ENCODE assay signal across 21 mouse cellular contexts in genomic region chr5:149096284-149096683, GRCm38 (mm10).
"Had no signal": no experiment of that assay in that cellular context is flagged by ENCODE, and none has a peak within 500 bp of the region (broad histone marks: within the 10 kb centered on the region; RNA-seq: fewer than 3 reads in every experiment).

No protein-coding gene starts in this region.

- H3K27ac ChIP-seq: kidney, postnatal 0 days; layer of hippocampus, adult 2 months; limb, embryonic 10.5 days; limb, embryonic 13.5 days; macrophage; neural tube, embryonic 12.5 days; neural tube, embryonic 15.5 days; stomach, embryonic 15.5 days had no signal

- ATAC-seq: intestine, postnatal 0 days; lung, postnatal 0 days had no signal

- DNase-seq: kidney, adult 2 months; kidney, postnatal 25 days; layer of hippocampus, adult 9-11 months; lung, embryonic 14.5 days; midbrain, embryonic 14.5 days; right cerebral cortex, adult 18-20 months; right cerebral cortex, postnatal 14 days; spleen, adult 18-20 months; thymus, adult 18-20 months had no signal

- H3K9me3 ChIP-seq: limb, embryonic 10.5 days; limb, embryonic 13.5 days; neural tube, embryonic 12.5 days; neural tube, embryonic 15.5 days; stomach, embryonic 15.5 days had no signal

- H3K4me3 ChIP-seq: layer of hippocampus, adult 2 months; limb, embryonic 10.5 days; limb, embryonic 13.5 days; megakaryocyte, embryonic 14.5 days; neural tube, embryonic 12.5 days; neural tube, embryonic 15.5 days; stomach, embryonic 15.5 days had no signal

- H3K4me2 ChIP-seq: limb, embryonic 13.5 days; lung, embryonic 14.5 days; midbrain, embryonic 11.5 days; neural tube, embryonic 12.5 days; neural tube, embryonic 15.5 days; stomach, embryonic 15.5 days had no signal

- H3K36me3 ChIP-seq: limb, embryonic 10.5 days; limb, embryonic 13.5 days; neural tube, embryonic 12.5 days; neural tube, embryonic 15.5 days; stomach, embryonic 15.5 days had no signal

- H3K4me1 ChIP-seq: limb, embryonic 13.5 days; megakaryocyte, embryonic 14.5 days; neural tube, embryonic 15.5 days; stomach, embryonic 15.5 days had no signal

- H3K27me3 ChIP-seq: limb, embryonic 13.5 days; neural tube, embryonic 12.5 days; neural tube, embryonic 15.5 days; stomach, embryonic 15.5 days had no signal

- H3K9ac ChIP-seq: limb, embryonic 13.5 days; lung, embryonic 14.5 days; neural tube, embryonic 12.5 days; neural tube, embryonic 15.5 days; stomach, embryonic 15.5 days had no signal
